Mouse (Mus musculus): ENCODE measurements around the gene Gsg1l. TPM values are rescaled to one million over a fixed set of nuclear protein-coding genes. Genes with fewer than 3 reads are reported as not detected.

Gene Gsg1l
- polyA plus RNA-seq, 1 experiment = not detected

GRCm38 (mm10) chr7:126062228-126062627 is 20.0 kb downstream of the Gsg1l start:
- TF ChIP-seq CTCF (IDR thresholded peaks at IDR 0.05; ENCODE audit: low read depth, low read length) = no peak
- TF ChIP-seq POLR2A (IDR thresholded peaks at IDR 0.05; ENCODE audit: borderline replicate concordance, low read depth, low read length) = no peak
- Histone ChIP-seq H3K4me3 (ENCODE audit: insufficient read depth, low read length) (no peak overlapping the region), H3K4me1 (ENCODE audit: control insufficient read depth, insufficient read depth, low read length) (no peaks in the 10 kb centered on the region), H3K27ac (ENCODE audit: insufficient read depth, low read depth, low read length) (no peak overlapping the region)

GRCm38 (mm10) chr7:126058918-126059317 is 23.3 kb downstream of the Gsg1l start:
- no peaks in the 10 kb centered on the region for H3K4me1 ChIP-seq (ENCODE audit: control insufficient read depth, insufficient read depth, low read length)
- TF ChIP-seq CTCF (IDR thresholded peaks at IDR 0.05; ENCODE audit: low read depth, low read length) = no peak
- TF ChIP-seq POLR2A (IDR thresholded peaks at IDR 0.05; ENCODE audit: borderline replicate concordance, low read depth, low read length) = no peak
- no peak overlapping the region for H3K4me3 ChIP-seq (ENCODE audit: insufficient read depth, low read length)

GRCm38 (mm10) chr7:126057332-126057914 is 24.8 kb downstream of the Gsg1l start:
- Histone ChIP-seq H3K4me1 (ENCODE audit: control insufficient read depth, insufficient read depth, low read length) (no peaks in the 10 kb centered on the region), H3K4me3 (ENCODE audit: insufficient read depth, low read length) (no peak overlapping the region), H3K27ac (ENCODE audit: insufficient read depth, low read depth, low read length) (no peak overlapping the region)
- TF ChIP-seq POLR2A (IDR thresholded peaks at IDR 0.05; ENCODE audit: borderline replicate concordance, low read depth, low read length) (no peak), CTCF (IDR thresholded peaks at IDR 0.05; ENCODE audit: low read depth, low read length) (no peak)

More at GRCm38 (mm10) chr7:126058918-126059317, 23.3 kb downstream of the Gsg1l start:
- no peak overlapping the region for H3K27ac ChIP-seq (ENCODE audit: insufficient read depth, low read depth, low read length)

- Histone ChIP-seq H3K27ac (ENCODE audit: insufficient read depth, low read depth, low read length) (no peak overlapping the region), H3K4me1 (ENCODE audit: control insufficient read depth, insufficient read depth, low read length) (no peaks in the 10 kb centered on the region), H3K4me3 (ENCODE audit: insufficient read depth, low read length) (no peak overlapping the region)
- TF ChIP-seq POLR2A (IDR thresholded peaks at IDR 0.05; ENCODE audit: borderline replicate concordance, low read depth, low read length) = no peak
- TF ChIP-seq CTCF (IDR thresholded peaks at IDR 0.05; ENCODE audit: low read depth, low read length) = no peak
Observed at GRCm38 (mm10) chr7:126054574-126054973, 27.6 kb downstream of the Gsg1l start.

- Histone ChIP-seq H3K4me3 (ENCODE audit: insufficient read depth, low read length) (no peak overlapping the region), H3K4me1 (ENCODE audit: control insufficient read depth, insufficient read depth, low read length) (no peaks in the 10 kb centered on the region), H3K27ac (ENCODE audit: insufficient read depth, low read depth, low read length) (no peak overlapping the region)
- no peak for TF ChIP-seq CTCF (IDR thresholded peaks at IDR 0.05; ENCODE audit: low read depth, low read length)
- TF ChIP-seq POLR2A (IDR thresholded peaks at IDR 0.05; ENCODE audit: borderline replicate concordance, low read depth, low read length) = no peak
Observed at GRCm38 (mm10) chr7:126053618-126054017, 28.6 kb downstream of the Gsg1l start.

GRCm38 (mm10) chr7:126051910-126052309 is 30.3 kb downstream of the Gsg1l start:
- no peak for TF ChIP-seq CTCF (IDR thresholded peaks at IDR 0.05; ENCODE audit: low read depth, low read length)
- TF ChIP-seq POLR2A (IDR thresholded peaks at IDR 0.05; ENCODE audit: borderline replicate concordance, low read depth, low read length) = no peak
- Histone ChIP-seq H3K27ac (ENCODE audit: insufficient read depth, low read depth, low read length) (no peak overlapping the region), H3K4me3 (ENCODE audit: insufficient read depth, low read length) (no peak overlapping the region), H3K4me1 (ENCODE audit: control insufficient read depth, insufficient read depth, low read length) (no peaks in the 10 kb centered on the region)

GRCm38 (mm10) chr7:126045077-126045476 is 37.1 kb downstream of the Gsg1l start:
- no peak overlapping the region for H3K27ac ChIP-seq (ENCODE audit: insufficient read depth, low read depth, low read length)
- no peak for TF ChIP-seq POLR2A (IDR thresholded peaks at IDR 0.05; ENCODE audit: borderline replicate concordance, low read depth, low read length)
- TF ChIP-seq CTCF (IDR thresholded peaks at IDR 0.05; ENCODE audit: low read depth, low read length) = no peak
- H3K4me1 ChIP-seq (ENCODE audit: control insufficient read depth, insufficient read depth, low read length) = no peaks in the 10 kb centered on the region
- no peak overlapping the region for H3K4me3 ChIP-seq (ENCODE audit: insufficient read depth, low read length)

GRCm38 (mm10) chr7:126042306-126042705 is 39.9 kb downstream of the Gsg1l start:
- no peak overlapping the region for H3K4me3 ChIP-seq (ENCODE audit: insufficient read depth, low read length)
- no peaks in the 10 kb centered on the region for H3K4me1 ChIP-seq (ENCODE audit: control insufficient read depth, insufficient read depth, low read length)
- no peak overlapping the region for H3K27ac ChIP-seq (ENCODE audit: insufficient read depth, low read depth, low read length)
- TF ChIP-seq POLR2A (IDR thresholded peaks at IDR 0.05; ENCODE audit: borderline replicate concordance, low read depth, low read length) (no peak), CTCF (IDR thresholded peaks at IDR 0.05; ENCODE audit: low read depth, low read length) (no peak)

GRCm38 (mm10) chr7:126040794-126041526 is 41.3 kb downstream of the Gsg1l start:
- no peaks in the 10 kb centered on the region for H3K4me1 ChIP-seq (ENCODE audit: control insufficient read depth, insufficient read depth, low read length)
- H3K4me3 ChIP-seq (ENCODE audit: insufficient read depth, low read length) = no peak overlapping the region
- H3K27ac ChIP-seq (ENCODE audit: insufficient read depth, low read depth, low read length) = no peak overlapping the region
- TF ChIP-seq CTCF (IDR thresholded peaks at IDR 0.05; ENCODE audit: low read depth, low read length) (no peak), POLR2A (IDR thresholded peaks at IDR 0.05; ENCODE audit: borderline replicate concordance, low read depth, low read length) (no peak)

GRCm38 (mm10) chr7:126039847-126040246 is 42.4 kb downstream of the Gsg1l start:
- no peaks in the 10 kb centered on the region for H3K4me1 ChIP-seq (ENCODE audit: control insufficient read depth, insufficient read depth, low read length)
- no peak for TF ChIP-seq CTCF (IDR thresholded peaks at IDR 0.05; ENCODE audit: low read depth, low read length)
- TF ChIP-seq POLR2A (IDR thresholded peaks at IDR 0.05; ENCODE audit: borderline replicate concordance, low read depth, low read length) = no peak
- H3K27ac ChIP-seq (ENCODE audit: insufficient read depth, low read depth, low read length) = no peak overlapping the region
- H3K4me3 ChIP-seq (ENCODE audit: insufficient read depth, low read length) = no peak overlapping the region

Measured in bone marrow macrophage, adult 2 months (primary cell).